Mouse (Mus musculus): ENCODE measurements around the gene Gm9999. TPM values are rescaled to one million over a fixed set of nuclear protein-coding genes. Genes with fewer than 3 reads are reported as not detected.
"Not testable (repeated sequence)": the region's sequence is repeated elsewhere in the genome, so short reads cannot be mapped to it uniquely, and the experiment has no call there.

Gm9999 gene
- polyA plus RNA-seq, 1 experiment from 2014 or later = not detected

DNA sequence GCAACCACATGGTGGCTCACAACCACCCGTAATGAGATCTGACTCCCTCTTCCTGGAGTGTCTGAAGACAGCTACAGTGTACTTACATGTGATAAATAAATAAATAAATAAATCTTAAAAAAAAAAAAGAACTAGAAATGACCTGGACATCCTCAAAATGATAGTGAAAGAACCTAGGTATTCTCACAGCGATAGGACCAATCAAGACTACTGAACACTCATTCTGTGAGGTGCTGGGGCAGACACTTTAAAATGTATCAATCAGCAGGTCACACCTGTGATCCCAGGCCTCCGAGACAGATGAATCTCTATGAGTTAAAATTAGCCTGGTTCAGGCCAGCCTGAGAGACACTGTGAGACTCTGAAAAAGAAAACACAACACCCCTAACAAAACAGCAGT is 33.2 kb downstream of the Gm9999 start:
- Histone ChIP-seq H3K4me1 (replicated peaks; ENCODE audit: control insufficient read depth, insufficient read depth, low read length) (peaks cover 16% of the 10 kb centered on the region), H3K36me3 (ENCODE audit: control insufficient read depth, insufficient read depth, low read length) (no peaks in the 10 kb centered on the region), H3K27me3 (replicated peaks; ENCODE audit: control insufficient read depth, insufficient read depth, low read length) (no peaks in the 10 kb centered on the region), H3K4me2 (no peak overlapping the region), H3K4me3 (ENCODE audit: low read depth, low read length) (no peak overlapping the region), H3K9me3 (ENCODE audit: control insufficient read depth, low read length) (no peaks in the 10 kb centered on the region), H3K9ac (ENCODE audit: low read depth, low read length) (no peak overlapping the region), H3K27ac (ENCODE audit: low read depth, low read length) (no peak overlapping the region)
- 82% methylated on average over 3 of the region's 3 CpGs for WGBS
- ATAC-seq (replicated peaks; ENCODE audit: low FRiP score) (no peak), DNase-seq (ENCODE audit: low spot score) (no peak)

DNA sequence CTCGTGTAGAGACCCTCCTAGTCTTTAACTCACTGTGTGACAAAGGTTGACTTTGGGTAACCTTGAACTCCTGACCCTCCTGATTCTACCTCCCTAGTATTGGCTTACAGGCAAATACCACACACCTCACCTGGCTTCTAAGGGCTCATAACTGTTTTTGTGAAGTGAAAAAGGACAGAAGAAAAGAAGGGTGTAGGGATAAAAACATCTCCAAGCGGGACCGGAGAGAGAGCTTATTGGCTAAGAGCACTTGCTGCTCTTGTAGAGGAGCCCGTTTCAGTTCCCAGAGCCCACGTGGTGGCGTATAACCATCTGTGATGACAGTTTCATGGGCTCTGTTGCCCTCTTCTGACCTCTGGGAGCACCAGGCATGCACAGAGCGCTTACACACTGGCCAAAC is 33.8 kb downstream of the Gm9999 start:
- H3K4me2 ChIP-seq = no peak overlapping the region
- H3K27me3 ChIP-seq (replicated peaks; ENCODE audit: control insufficient read depth, insufficient read depth, low read length) = no peaks in the 10 kb centered on the region
- no peak overlapping the region for H3K9ac ChIP-seq (ENCODE audit: low read depth, low read length)
- no peaks in the 10 kb centered on the region for H3K9me3 ChIP-seq (ENCODE audit: control insufficient read depth, low read length)
- WGBS = 69% methylated on average over 7 of the region's 7 CpGs
- no peak for DNase-seq (ENCODE audit: low spot score)
- peaks cover 16% of the 10 kb centered on the region for H3K4me1 ChIP-seq (replicated peaks; ENCODE audit: control insufficient read depth, insufficient read depth, low read length)
- ATAC-seq (replicated peaks; ENCODE audit: low FRiP score) = no peak
- H3K36me3 ChIP-seq (ENCODE audit: control insufficient read depth, insufficient read depth, low read length) = no peaks in the 10 kb centered on the region
- H3K27ac ChIP-seq (ENCODE audit: low read depth, low read length) = no peak overlapping the region
- H3K4me3 ChIP-seq (ENCODE audit: low read depth, low read length) = no peak overlapping the region

DNA sequence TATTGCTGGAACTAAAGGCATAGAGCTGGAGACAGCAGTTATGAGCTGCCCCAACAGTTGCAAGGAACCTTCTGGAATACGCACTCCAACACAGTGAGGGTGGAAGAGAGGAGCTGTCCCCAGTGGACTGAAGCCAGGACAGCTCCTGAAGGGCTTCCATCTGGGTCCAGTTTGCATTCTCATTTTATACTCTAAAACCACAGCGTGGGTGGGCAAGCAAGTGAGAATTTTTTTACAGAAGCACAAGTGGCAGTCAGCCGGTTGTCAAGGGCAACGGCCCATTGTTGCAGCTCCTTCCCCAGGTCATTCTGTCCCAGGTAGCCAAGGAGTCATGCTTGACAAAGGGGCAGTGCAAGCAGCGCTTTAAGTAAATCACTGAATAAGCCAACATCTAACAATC is 36.3 kb downstream of the Gm9999 start:
- Histone ChIP-seq H3K36me3 (ENCODE audit: control insufficient read depth, insufficient read depth, low read length) (no peaks in the 10 kb centered on the region), H3K9ac (ENCODE audit: low read depth, low read length) (no peak overlapping the region), H3K27ac (ENCODE audit: low read depth, low read length) (no peak overlapping the region), H3K4me1 (replicated peaks; ENCODE audit: control insufficient read depth, insufficient read depth, low read length) (peaks cover 9% of the 10 kb centered on the region), H3K4me2 (no peak overlapping the region), H3K27me3 (replicated peaks; ENCODE audit: control insufficient read depth, insufficient read depth, low read length) (no peaks in the 10 kb centered on the region), H3K9me3 (ENCODE audit: control insufficient read depth, low read length) (no peaks in the 10 kb centered on the region), H3K4me3 (ENCODE audit: low read depth, low read length) (no peak overlapping the region)
- ATAC-seq (replicated peaks; ENCODE audit: low FRiP score) = no peak
- 67% methylated on average over 5 of the region's 5 CpGs for WGBS
- DNase-seq (ENCODE audit: low spot score) = no peak

DNA sequence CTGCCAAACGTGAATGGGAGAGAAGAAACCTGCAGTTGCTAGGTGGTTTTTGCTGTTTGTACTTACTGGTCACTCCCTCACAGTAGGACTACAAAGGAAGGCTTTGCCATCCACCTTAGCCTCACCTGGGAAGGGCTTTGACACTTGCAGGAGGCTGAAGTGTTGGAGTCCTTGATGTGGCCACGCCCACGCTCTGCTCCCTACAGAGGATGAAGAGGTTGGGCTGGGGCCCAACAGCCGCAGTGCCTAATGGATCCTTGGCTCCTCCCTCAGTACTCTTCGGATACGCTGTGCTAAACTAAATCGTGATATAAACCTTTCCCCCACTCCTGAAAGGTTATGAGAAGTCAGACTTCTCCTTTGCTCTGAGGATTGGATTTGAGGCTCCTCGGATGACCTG is 37.6 kb downstream of the Gm9999 start:
- no peak overlapping the region for H3K27ac ChIP-seq (ENCODE audit: low read depth, low read length)
- ATAC-seq (replicated peaks; ENCODE audit: low FRiP score) = no peak
- no peaks in the 10 kb centered on the region for H3K4me1 ChIP-seq (replicated peaks; ENCODE audit: control insufficient read depth, insufficient read depth, low read length)
- H3K4me3 ChIP-seq (ENCODE audit: low read depth, low read length) = no peak overlapping the region
- H3K27me3 ChIP-seq (replicated peaks; ENCODE audit: control insufficient read depth, insufficient read depth, low read length) = no peaks in the 10 kb centered on the region
- 14% methylated on average over 8 of the region's 8 CpGs for WGBS
- H3K9ac ChIP-seq (ENCODE audit: low read depth, low read length) = no peak overlapping the region
- no peaks in the 10 kb centered on the region for H3K36me3 ChIP-seq (ENCODE audit: control insufficient read depth, insufficient read depth, low read length)
- H3K4me2 ChIP-seq = 0 out of 2 replicates have a peak overlapping the region, but pooled peaks have one; percentile 6
- DNase-seq (ENCODE audit: low spot score) = no peak
- H3K9me3 ChIP-seq (ENCODE audit: control insufficient read depth, low read length) = no peaks in the 10 kb centered on the region

DNA sequence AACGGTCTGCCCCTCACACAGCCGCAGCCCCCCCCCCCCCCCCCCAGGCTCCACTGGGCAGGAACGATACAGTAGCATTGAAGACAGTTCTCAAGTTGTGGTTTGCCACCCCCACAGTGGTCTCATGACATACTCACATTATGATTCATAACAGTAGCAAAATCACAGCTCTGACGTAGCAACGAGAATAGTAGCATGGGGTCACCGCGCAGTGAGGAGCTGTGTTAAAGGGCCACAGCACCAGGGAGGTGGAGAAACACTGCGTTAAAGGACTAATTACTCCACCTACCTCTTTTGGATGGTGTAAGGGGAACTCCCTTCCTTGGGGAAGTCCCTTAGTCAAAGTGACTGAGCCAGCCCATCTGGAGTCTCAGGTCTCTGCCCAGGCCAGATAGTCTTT is 39.1 kb downstream of the Gm9999 start:
- WGBS = 49% methylated on average over 8 of the region's 8 CpGs
- ATAC-seq (replicated peaks; ENCODE audit: low FRiP score) = no peak

DNA sequence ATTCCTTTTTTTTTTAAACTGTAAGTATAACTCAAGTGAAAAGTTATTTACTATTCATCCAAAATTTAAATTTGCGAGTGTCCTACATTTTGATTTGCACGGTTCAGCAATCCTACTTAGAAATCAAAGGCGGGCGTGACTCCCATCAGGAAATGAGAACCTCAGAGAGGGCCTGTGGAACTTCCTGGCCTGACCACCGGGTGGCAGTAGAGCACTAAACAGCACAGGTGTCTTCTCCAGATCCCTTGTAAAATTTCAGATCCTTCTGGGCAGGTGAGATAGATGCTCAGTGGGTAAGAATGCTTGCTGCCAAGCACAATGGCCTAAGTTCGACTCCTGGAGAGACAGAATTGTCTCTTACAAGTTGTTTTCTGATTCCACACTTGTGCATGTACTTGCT is 40.1 kb downstream of the Gm9999 start:
- Histone ChIP-seq H3K9me3 (ENCODE audit: control insufficient read depth, low read length) (no peaks in the 10 kb centered on the region), H3K4me3 (ENCODE audit: low read depth, low read length) (no peak overlapping the region), H3K4me1 (replicated peaks; ENCODE audit: control insufficient read depth, insufficient read depth, low read length) (no peaks in the 10 kb centered on the region), H3K36me3 (ENCODE audit: control insufficient read depth, insufficient read depth, low read length) (no peaks in the 10 kb centered on the region), H3K27ac (ENCODE audit: low read depth, low read length) (no peak overlapping the region), H3K4me2 (no peak overlapping the region), H3K27me3 (replicated peaks; ENCODE audit: control insufficient read depth, insufficient read depth, low read length) (no peaks in the 10 kb centered on the region), H3K9ac (ENCODE audit: low read depth, low read length) (no peak overlapping the region)
- ATAC-seq (replicated peaks; ENCODE audit: low FRiP score) (no peak), DNase-seq (ENCODE audit: low spot score) (peak; percentile 75)
- WGBS = 11% methylated on average over 6 of the region's 6 CpGs

More for the DNA sequence above, 39.1 kb downstream of the Gm9999 start:
- Histone ChIP-seq H3K4me2 (no peak overlapping the region), H3K36me3 (ENCODE audit: control insufficient read depth, insufficient read depth, low read length) (no peaks in the 10 kb centered on the region), H3K27ac (ENCODE audit: low read depth, low read length) (no peak overlapping the region), H3K4me3 (ENCODE audit: low read depth, low read length) (no peak overlapping the region), H3K27me3 (replicated peaks; ENCODE audit: control insufficient read depth, insufficient read depth, low read length) (no peaks in the 10 kb centered on the region), H3K4me1 (replicated peaks; ENCODE audit: control insufficient read depth, insufficient read depth, low read length) (no peaks in the 10 kb centered on the region), H3K9ac (ENCODE audit: low read depth, low read length) (no peak overlapping the region), H3K9me3 (ENCODE audit: control insufficient read depth, low read length) (no peaks in the 10 kb centered on the region)
- no peak for DNase-seq (ENCODE audit: low spot score)

DNA sequence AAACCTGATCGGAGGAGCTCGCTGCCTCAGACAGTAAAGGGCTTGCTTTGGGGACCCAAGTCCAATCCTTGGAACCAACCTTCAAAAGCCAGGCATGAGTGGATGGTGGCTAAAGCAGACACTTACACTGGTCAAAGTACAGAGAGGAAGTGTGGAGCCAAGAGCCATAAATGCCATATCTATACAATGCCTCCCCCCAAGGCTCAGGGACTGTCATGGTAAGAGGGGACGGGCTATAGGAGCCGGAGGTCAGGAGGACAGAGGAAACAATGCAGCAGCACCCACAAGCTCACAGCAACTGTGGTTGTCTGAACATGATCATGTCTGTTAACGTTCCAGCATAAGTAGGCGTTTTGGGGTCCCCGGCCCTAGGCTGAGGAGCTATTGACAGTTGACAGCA is 41.1 kb downstream of the Gm9999 start:
- WGBS = 86% methylated on average over 7 of the region's 7 CpGs
- H3K4me2 ChIP-seq = no peak overlapping the region
- H3K4me3 ChIP-seq (ENCODE audit: low read depth, low read length) = no peak overlapping the region
- no peaks in the 10 kb centered on the region for H3K36me3 ChIP-seq (ENCODE audit: control insufficient read depth, insufficient read depth, low read length)
- H3K9me3 ChIP-seq (ENCODE audit: control insufficient read depth, low read length) = no peaks in the 10 kb centered on the region
- H3K9ac ChIP-seq (ENCODE audit: low read depth, low read length) = no peak overlapping the region
- H3K4me1 ChIP-seq (replicated peaks; ENCODE audit: control insufficient read depth, insufficient read depth, low read length) = no peaks in the 10 kb centered on the region
- H3K27me3 ChIP-seq (replicated peaks; ENCODE audit: control insufficient read depth, insufficient read depth, low read length) = no peaks in the 10 kb centered on the region
- ATAC-seq (replicated peaks; ENCODE audit: low FRiP score) (no peak), DNase-seq (ENCODE audit: low spot score) (no peak)
- no peak overlapping the region for H3K27ac ChIP-seq (ENCODE audit: low read depth, low read length)

DNA sequence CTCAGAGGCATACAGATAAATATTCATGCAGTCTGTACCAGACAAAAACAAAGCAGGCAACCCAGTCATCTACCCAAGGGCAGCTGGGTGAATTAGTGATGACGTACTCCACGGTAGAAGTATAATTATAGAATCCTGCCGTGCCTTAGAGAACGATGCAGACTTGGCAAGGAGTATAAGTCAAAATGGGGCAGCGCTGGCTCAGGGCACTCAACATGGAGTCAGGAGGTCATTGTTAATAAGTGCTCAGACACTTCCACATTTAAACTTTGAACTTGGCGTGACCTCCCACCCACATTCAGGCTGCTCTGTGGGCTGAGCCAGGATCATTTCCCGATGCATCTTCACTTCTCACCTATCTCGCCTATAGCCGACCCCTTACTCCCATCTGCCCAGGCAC is 42.0 kb downstream of the Gm9999 start:
- Histone ChIP-seq H3K36me3 (ENCODE audit: control insufficient read depth, insufficient read depth, low read length) (no peaks in the 10 kb centered on the region), H3K4me2 (no peak overlapping the region), H3K4me3 (ENCODE audit: low read depth, low read length) (no peak overlapping the region), H3K27ac (ENCODE audit: low read depth, low read length) (no peak overlapping the region), H3K9me3 (ENCODE audit: control insufficient read depth, low read length) (no peaks in the 10 kb centered on the region), H3K4me1 (replicated peaks; ENCODE audit: control insufficient read depth, insufficient read depth, low read length) (no peaks in the 10 kb centered on the region), H3K9ac (ENCODE audit: low read depth, low read length) (no peak overlapping the region), H3K27me3 (replicated peaks; ENCODE audit: control insufficient read depth, insufficient read depth, low read length) (no peaks in the 10 kb centered on the region)
- no peak for DNase-seq (ENCODE audit: low spot score)
- WGBS = 74% methylated on average over 9 of the region's 9 CpGs
- no peak; the same call in 1 of the 2 replicates for ATAC-seq (replicated peaks; ENCODE audit: low FRiP score)

DNA sequence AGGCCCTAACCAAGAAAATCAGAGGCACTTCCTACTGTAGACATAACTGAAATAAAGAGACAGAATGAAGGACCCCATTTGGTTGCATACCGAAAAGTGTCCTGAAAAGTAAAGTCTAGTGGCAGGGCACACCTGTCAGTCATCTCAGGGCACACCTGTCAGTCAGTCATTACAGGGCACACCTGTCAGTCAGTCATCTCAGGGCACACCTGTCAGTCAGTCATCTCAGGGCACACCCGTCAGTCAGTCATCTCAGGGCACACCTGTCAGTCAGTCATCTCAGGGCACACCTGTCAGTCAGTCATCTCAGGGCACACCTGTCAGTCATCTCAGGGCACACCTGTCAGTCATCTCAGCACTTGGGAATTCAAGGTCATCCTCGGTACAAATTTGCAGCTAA is 43.5 kb downstream of the Gm9999 start:
- H3K36me3 ChIP-seq (ENCODE audit: control insufficient read depth, insufficient read depth, low read length); DNase-seq (ENCODE audit: low spot score); H3K27ac ChIP-seq (ENCODE audit: low read depth, low read length); H3K27me3 ChIP-seq (replicated peaks; ENCODE audit: control insufficient read depth, insufficient read depth, low read length); ATAC-seq (replicated peaks; ENCODE audit: low FRiP score); H3K4me3 ChIP-seq (ENCODE audit: low read depth, low read length); H3K9me3 ChIP-seq (ENCODE audit: control insufficient read depth, low read length); H3K4me1 ChIP-seq (replicated peaks; ENCODE audit: control insufficient read depth, insufficient read depth, low read length); H3K9ac ChIP-seq (ENCODE audit: low read depth, low read length); H3K4me2 ChIP-seq: not testable (repeated sequence)
- 78% methylated on average over 3 of the region's 3 CpGs for WGBS

All from liver, embryonic 11.5 days (tissue).